Mouse (Mus musculus) heart, embryonic 16.5 days (tissue): ENCODE data around the gene Acat2. TPM values are rescaled to one million over a fixed set of nuclear protein-coding genes. Genes with fewer than 3 reads are reported as not detected.
"Not testable (repeated sequence)": the region's sequence is repeated elsewhere in the genome, so short reads cannot be mapped to it uniquely, and the experiment has no call there.

Experiments
- ATAC-seq: fragments of 200-750 bp; cut with Nextera tagmentation; replicated peaks from 2 replicates; pipeline ENCODE4 v1.8.0; 2017; ENCODE audit warnings: moderate number of reproducible peaks; ENCODE audit not compliant: insufficient read depth, low FRiP score; ENCODE audit errors: extremely low read depth
- H3K27ac ChIP-seq: fragments of 300-500 bp; sonication (generic); 2 replicates; pipeline ENCODE4 v1.5.1; 2014; ENCODE audit warnings: mild to moderate bottlenecking, low read length, control low read depth, moderate library complexity
- H3K27me3 ChIP-seq: fragments of 300-500 bp; sonication (generic); 2 replicates; pipeline ENCODE4 v1.6.1; 2014; ENCODE audit warnings: low read length, mixed read lengths; ENCODE audit not compliant: control insufficient read depth, insufficient read depth
- H3K36me3 ChIP-seq: fragments of 300-500 bp; sonication (generic); 2 replicates; pipeline ENCODE4 v1.6.1; 2014; ENCODE audit not compliant: control insufficient read depth, insufficient read depth
- H3K4me1 ChIP-seq: fragments of 300-500 bp; sonication (generic); 2 replicates; pipeline ENCODE4 v1.6.1; 2014; ENCODE audit warnings: low read length, mixed read lengths; ENCODE audit not compliant: control insufficient read depth, insufficient read depth
- H3K4me2 ChIP-seq: fragments of 300-500 bp; sonication (generic); 2 replicates; pipeline ENCODE4 v1.6.1; 2014; ENCODE audit warnings: low read depth, mild to moderate bottlenecking, control low read depth, low read length
- H3K4me3 ChIP-seq: fragments of 300-500 bp; sonication (generic); 2 replicates; pipeline ENCODE4 v1.5.1; 2014; ENCODE audit warnings: mild to moderate bottlenecking, control low read depth, low read length
- H3K9ac ChIP-seq: fragments of 300-500 bp; sonication (generic); 2 replicates; pipeline ENCODE4 v1.6.1; 2014; ENCODE audit warnings: low read length, control low read depth
- H3K9me3 ChIP-seq: fragments of 300-500 bp; sonication (generic); replicated peaks from 2 replicates; pipeline ENCODE4 v1.6.1; 2016; ENCODE audit warnings: low read length; ENCODE audit not compliant: control insufficient read depth
- WGBS: fragments of 180-500 bp; shearing (Covaris S2); extraction: QIAGEN DNeasy Blood & Tissue Kit; methylation state at CpG from one replicate; pipeline ENCODE4 v1.1.7; 2014; 5-methylcytosine and 5-hydroxymethylcytosine counted together
- polyA plus RNA-seq: library from polyadenylated mRNA; unstranded; fragments of >200 nt; fragmentation: Nextera tagmentation; extraction: Ambion mirVana; gene quantifications from 2 replicates; pipeline ENCODE4 v1.2.1, GENCODE M21; 2015

The Acat2 gene
- 31.6 and 31.7 TPM in 2 replicates for polyA plus RNA-seq

DNA sequence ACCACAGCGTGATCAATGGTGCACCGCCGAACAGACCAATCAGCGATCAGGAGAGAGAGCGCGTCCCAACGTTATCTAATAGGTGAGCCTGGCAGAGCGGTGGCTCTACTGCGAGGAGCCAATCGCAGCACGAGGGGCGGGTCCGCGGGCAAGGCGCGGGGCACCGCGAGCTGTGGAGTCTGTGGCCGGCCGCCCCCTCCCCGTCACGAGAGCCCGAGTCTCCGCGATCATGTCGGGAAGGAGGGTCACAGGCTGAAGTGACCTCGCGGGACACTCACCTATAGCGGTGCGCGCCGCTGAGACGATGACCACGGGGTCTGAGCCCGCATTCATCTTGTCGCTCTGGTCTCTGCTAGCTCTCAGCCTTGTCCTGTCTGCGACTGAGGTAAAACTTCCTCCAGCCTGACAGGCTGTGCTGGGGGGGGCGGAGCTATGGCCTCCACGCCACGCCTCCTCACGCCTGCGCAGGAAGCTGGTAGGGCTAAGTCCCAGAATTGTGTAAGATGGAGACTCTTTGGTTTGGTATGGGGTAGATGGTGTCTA is at the start of gene Acat2:
Acat2 (minus strand) TSS at position 417 of the 543 bp plus-strand sequence.
- Histone ChIP-seq H3K27ac (peak within 1 kb of the TSS; percentile 83), H3K9me3 (no peaks in the 10 kb centered on the region), H3K36me3 (no peaks in the 10 kb centered on the region), H3K4me1 (peaks cover 6% of the 10 kb centered on the region), H3K27me3 (no peaks in the 10 kb centered on the region), H3K9ac (peak within 1 kb of the TSS; percentile 78), H3K4me3 (peak within 1 kb of the TSS; percentile 83), H3K4me2 (peak within 1 kb of the TSS; percentile 91)
- WGBS, result under 1% methylated on average over 41 of the region's 42 CpGs
- peak; percentile 98 for ATAC-seq

DNA sequence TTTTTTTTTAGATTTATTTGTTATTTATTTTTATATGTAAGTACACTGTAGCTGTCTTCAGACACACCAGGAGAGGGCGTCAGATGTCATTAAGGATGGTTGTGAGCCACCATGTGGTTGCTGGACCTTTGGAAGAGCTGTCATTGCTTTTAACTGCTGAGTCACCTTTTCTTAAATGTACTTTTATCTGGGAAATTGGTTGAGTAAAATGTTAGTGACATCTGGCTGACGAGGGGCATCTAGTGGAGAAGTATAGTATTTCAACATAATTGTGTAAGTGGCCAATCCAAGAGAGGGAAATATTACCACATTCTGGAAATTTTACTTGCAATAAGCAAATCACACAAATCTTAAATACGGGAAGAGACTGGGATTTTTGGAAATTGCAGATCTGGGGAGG is 49.3 kb upstream of the Acat2 start:
- H3K36me3 ChIP-seq, result peaks cover 31% of the 10 kb centered on the region; the same call in 1 of the 2 replicates
- H3K4me1 ChIP-seq, result peaks cover 11% of the 10 kb centered on the region
- H3K27me3 ChIP-seq, result no peaks in the 10 kb centered on the region
- H3K9ac ChIP-seq, result no peak overlapping the region
- H3K4me2 ChIP-seq, result peak overlapping the region; percentile 77; the same call in 1 of the 2 replicates
- no peak overlapping the region for H3K4me3 ChIP-seq
- no peaks in the 10 kb centered on the region for H3K9me3 ChIP-seq
- 39% methylated on average over 3 of the region's 3 CpGs for WGBS
- ATAC-seq, result no peak
- no peak overlapping the region for H3K27ac ChIP-seq

DNA sequence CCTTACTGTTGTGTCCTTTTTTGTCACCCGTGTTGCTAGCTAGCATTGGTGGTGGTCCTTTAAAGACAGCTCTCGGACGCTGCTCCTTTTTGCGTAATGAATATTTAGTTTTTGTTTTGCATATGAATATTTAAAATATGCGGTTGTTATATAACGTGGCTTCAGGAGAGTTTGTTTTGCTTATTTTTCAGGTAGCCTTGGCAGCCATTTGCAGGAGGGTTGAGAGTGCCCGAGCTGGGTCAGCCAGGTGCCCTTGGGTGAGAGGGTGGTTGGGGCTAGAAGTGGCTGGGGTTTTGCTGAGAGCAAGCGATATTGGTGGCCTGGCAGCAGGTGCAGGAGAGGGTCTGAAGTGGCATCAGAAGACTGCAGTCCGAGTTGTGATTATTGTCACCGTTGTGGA is 48.0 kb upstream of the Acat2 start:
- Histone ChIP-seq H3K4me3 (peak overlapping the region; percentile 71), H3K4me1 (peaks cover 11% of the 10 kb centered on the region), H3K9me3 (no peaks in the 10 kb centered on the region), H3K27ac (peak overlapping the region; percentile 96), H3K9ac (peak overlapping the region; percentile 82), H3K36me3 (peaks cover 24% of the 10 kb centered on the region; the same call in 1 of the 2 replicates), H3K4me2 (peak overlapping the region; percentile 77), H3K27me3 (no peaks in the 10 kb centered on the region)
- no peak for ATAC-seq
- 2% methylated on average over 10 of the region's 10 CpGs for WGBS

DNA sequence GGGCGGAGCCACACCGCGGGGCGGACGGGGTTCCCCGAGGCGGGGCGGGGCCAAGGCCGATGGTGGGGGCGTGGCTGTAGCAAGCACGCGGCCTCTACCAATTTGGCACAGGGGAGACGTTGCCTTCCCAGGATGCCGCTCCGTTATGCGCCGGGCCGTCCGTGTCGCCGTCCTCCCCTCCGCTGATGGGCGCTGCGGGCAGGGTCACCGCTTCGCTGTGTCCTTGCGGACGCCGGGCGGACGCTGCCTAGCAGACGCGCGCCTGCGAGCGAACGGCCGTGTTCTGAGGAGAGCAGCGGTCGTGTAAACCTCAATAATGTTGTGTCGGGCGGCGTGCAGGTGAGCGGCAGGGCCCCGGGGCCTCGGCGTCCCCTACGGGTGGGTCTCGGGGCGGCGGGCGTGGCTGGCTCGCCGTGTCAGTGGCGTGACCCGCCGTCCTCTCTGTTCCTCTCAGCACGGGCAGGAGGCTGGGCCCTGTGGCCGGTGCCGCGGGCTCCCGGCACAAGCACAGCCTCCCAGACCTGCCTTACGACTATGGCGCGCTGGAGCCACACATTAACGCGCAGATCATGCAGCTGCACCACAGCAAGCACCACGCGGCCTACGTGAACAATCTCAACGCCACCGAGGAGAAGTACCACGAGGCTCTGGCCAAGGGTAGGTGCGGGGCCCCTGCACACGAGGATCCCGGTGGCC is 47.3 kb upstream of the Acat2 start:
- Histone ChIP-seq H3K36me3 (peaks cover 18% of the 10 kb centered on the region; the same call in 1 of the 2 replicates), H3K27ac (peak overlapping the region; percentile 96), H3K4me3 (peak overlapping the region; percentile 71), H3K9me3 (no peaks in the 10 kb centered on the region), H3K4me2 (peak overlapping the region; percentile 77), H3K4me1 (peaks cover 11% of the 10 kb centered on the region), H3K9ac (peak overlapping the region; percentile 82), H3K27me3 (no peaks in the 10 kb centered on the region)
- ATAC-seq, result peak; percentile 98
- under 1% methylated on average over 73 of the region's 76 CpGs for WGBS

DNA sequence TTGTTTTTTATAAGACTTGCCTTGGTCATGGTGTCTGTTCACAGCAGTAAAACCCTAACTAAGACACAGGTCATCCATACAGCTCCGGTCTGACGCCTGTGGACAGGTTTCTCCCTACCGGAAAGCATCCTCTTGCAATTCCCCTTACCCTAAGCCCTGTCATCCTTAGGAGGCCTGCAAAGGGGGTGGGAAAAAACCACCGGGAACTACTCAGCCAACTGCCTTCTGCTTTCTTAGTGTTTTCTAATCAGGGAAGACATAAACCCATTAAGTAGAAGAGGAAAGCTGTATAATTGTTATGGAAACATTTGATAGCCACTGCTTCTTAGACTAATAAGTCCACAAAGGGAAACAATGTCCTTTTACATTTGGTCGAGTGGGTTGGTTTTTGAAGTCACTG is 46.4 kb upstream of the Acat2 start:
- peak overlapping the region; percentile 64 for H3K27ac ChIP-seq

DNA sequence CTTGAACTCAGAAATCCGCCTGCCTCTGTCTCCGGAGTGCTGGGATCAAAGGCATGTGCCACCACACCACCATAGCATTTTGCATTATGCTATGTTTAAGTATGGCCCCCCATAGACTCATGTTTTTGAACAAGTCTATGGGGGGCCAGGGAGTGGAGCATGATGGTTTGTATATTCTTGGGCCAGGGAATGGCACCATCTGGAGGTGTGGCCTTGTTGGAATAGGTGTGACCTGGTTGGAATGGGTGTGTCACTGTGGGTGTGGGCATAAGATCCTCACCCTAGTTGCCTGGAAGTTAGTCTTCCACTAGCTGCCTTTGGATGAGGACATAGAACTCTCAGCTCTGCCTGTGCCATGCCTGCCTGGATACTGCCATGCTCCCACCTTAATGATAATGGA is 46.0 kb upstream of the Acat2 start, which contains the start of gene Sod2:
Sod2 (plus strand) TSS at position 301 of the 400 bp plus-strand sequence.
- not testable (repeated sequence) for ATAC-seq, H3K9me3 ChIP-seq, H3K27me3 ChIP-seq, H3K36me3 ChIP-seq
- Histone ChIP-seq H3K4me3 (peak within 1 kb of the TSS; percentile 71), H3K4me2 (peak within 1 kb of the TSS; percentile 57), H3K27ac (peak within 1 kb of the TSS; percentile 64), H3K4me1 (peaks cover 11% of the 10 kb centered on the region), H3K9ac (peak within 1 kb of the TSS; percentile 51)
- 93% methylated on average over 2 of the region's 2 CpGs for WGBS

More for the DNA sequence above, 46.4 kb upstream of the Acat2 start:
- no peaks in the 10 kb centered on the region for H3K27me3 ChIP-seq
- peaks cover 11% of the 10 kb centered on the region for H3K4me1 ChIP-seq
- peak overlapping the region; percentile 71 for H3K4me3 ChIP-seq
- no peaks in the 10 kb centered on the region for H3K9me3 ChIP-seq
- H3K36me3 ChIP-seq, result peaks cover 11% of the 10 kb centered on the region; the same call in 1 of the 2 replicates
- WGBS, result 51% methylated on average over 5 of the region's 5 CpGs
- H3K9ac ChIP-seq, result peak overlapping the region; percentile 51
- peak overlapping the region; percentile 57 for H3K4me2 ChIP-seq
- ATAC-seq, result no peak

DNA sequence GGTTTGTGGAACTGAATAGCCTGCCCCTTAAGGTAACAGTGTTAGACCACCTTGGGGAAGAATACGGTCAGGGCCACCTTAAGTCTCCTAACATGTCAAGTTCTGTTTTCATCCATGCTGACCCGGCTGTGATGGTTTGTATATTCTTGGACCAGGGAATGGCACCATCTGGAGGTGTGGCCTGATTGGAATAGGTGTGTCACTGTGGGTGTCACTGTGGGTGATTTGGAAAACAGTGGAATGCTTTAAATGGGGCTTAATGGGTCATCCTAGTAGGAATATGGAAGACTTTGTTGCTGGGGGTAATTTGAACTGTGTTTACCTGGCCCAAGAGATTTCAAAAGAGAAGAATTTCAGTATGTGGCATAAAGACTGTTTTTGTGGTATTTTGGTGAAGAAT is 43.9 kb upstream of the Acat2 start:
- not testable (repeated sequence) for H3K4me3 ChIP-seq, H3K4me1 ChIP-seq, H3K36me3 ChIP-seq, H3K27me3 ChIP-seq, H3K9ac ChIP-seq, H3K27ac ChIP-seq, H3K9me3 ChIP-seq, ATAC-seq, H3K4me2 ChIP-seq
- 64% methylated on average over 2 of the region's 2 CpGs for WGBS

DNA sequence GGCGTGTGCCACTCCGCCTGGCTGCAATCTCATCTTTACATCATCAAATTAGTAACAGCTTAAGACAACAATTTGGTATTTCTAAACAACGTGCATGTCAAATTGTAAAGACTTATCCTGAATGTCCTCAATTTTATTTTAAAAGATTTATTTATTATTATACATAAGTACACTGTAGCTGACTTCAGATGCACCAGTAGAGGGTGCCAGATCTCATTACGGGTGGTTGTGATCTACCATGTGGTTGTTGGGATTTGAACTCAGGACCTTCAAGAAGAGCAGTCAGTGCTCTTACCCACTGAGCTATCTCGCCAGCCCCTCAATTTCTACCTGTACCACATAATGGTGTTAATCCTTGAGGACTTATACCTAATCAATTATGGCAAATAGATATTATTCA is 41.7 kb upstream of the Acat2 start:
- not testable (repeated sequence) for ATAC-seq, H3K4me2 ChIP-seq, H3K4me1 ChIP-seq, H3K36me3 ChIP-seq, H3K9ac ChIP-seq, H3K27ac ChIP-seq, H3K4me3 ChIP-seq, H3K27me3 ChIP-seq, H3K9me3 ChIP-seq
- whole genome bisulfite sequencing, result 91% methylated on average over 5 of the region's 5 CpGs

DNA sequence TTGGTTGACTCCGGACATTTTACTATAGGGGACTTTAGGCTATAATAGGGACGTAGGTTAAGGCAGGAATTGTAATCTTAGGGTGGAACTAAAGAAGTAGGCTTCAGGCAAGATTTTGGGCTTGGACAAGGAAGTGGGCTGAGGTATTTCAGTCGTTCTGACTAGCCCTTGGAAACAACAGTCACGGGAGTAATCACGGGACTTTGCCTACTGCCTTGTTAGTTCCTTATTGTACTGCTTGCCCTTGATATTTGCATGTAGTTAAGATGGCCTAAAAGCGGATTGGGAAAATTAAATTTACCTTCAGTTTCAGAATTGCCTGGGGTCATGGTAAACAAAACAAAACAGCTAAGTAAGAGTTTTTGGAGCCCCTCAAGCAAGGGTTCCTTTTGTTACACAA is 38.5 kb upstream of the Acat2 start:
- no peak overlapping the region for H3K27ac ChIP-seq
- H3K4me2 ChIP-seq, result no peak overlapping the region
- H3K4me1 ChIP-seq, result no peaks in the 10 kb centered on the region
- no peak overlapping the region for H3K9ac ChIP-seq
- H3K36me3 ChIP-seq, result no peaks in the 10 kb centered on the region
- WGBS, result 70% methylated on average over 6 of the region's 6 CpGs
- no peaks in the 10 kb centered on the region for H3K27me3 ChIP-seq
- no peak for ATAC-seq
- no peaks in the 10 kb centered on the region for H3K9me3 ChIP-seq
- H3K4me3 ChIP-seq, result no peak overlapping the region
